In the genomic region with DNA sequence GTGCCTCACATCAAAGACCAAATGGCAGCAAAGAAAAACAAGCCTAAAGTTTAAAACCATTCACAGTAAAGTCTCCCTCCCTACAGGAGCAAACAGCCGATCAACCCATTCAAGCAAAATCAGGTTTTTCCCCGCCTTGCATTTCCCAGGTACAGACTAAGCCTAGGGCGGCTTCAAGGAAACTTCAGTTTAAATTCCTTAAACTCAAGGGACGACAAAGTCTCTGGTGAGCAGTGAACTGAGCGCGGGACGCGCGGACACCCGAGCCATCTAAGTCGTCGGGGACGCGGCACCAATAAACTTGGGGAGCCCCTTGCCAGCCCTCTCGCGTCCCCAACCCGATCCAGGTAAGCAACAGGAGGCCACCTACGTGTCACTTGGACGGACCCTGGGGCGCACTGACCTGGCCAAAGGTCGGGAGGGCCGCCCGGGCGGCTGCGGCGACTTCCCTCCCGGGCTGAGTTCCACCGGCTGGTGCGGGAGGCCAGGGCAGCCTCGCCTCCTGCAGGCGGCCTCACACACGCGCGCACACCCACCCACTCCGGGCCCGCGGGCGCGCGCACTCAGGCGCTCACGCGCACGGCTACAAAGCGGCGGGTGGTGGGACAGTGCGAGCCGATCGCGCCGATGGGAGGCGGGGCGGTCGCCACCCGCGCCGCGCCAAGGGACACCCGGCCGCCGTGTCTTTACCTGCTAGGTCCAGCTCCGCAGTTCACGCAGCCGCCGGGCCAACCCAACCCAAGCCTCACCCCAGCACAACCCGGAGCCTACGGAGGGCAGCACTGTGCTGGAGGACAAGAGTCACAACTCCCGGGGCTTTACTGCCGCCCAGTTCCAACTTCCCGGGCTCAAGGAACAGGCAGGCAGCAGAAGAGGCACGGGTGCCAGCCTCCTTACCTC, we compare ENCODE assay signal across 7 mouse cellular contexts. TPM values are rescaled to one million over a fixed set of nuclear protein-coding genes. Genes with fewer than 3 reads are reported as not detected.
DNase-seq lines count a peak whose midpoint lies in the region; ATAC-seq lines count a peak whose summit lies in the region.

No protein-coding gene starts in this region.

- peak; percentile 94 for ATAC-seq in granulocyte monocyte progenitor cell, adult 5-6 weeks (replicated peaks; ENCODE audit: poor library complexity, severe bottlenecking)
- peak; percentile 84 for ATAC-seq in limb, embryonic 15.5 days (ENCODE audit: insufficient number of reproducible peaks, low FRiP score, low TSS enrichment, low read depth)
- peak; percentile 93 for ATAC-seq in midbrain, embryonic 15.5 days (replicated peaks)

- H3K9ac ChIP-seq in limb, embryonic 15.5 days: peak overlapping the region; percentile 65
- peak overlapping the region; percentile 58 for H3K9ac ChIP-seq in midbrain, embryonic 15.5 days

- H3K27me3 ChIP-seq in limb, embryonic 15.5 days: no peaks in the 10 kb centered on the region
- no peaks in the 10 kb centered on the region for H3K27me3 ChIP-seq in midbrain, embryonic 15.5 days (replicated peaks)

- under 1% methylated on average over 66 of the region's 71 CpGs for WGBS in limb, embryonic 15.5 days
- under 1% methylated on average over 69 of the region's 71 CpGs for WGBS in midbrain, embryonic 15.5 days

- H3K27ac ChIP-seq in limb, embryonic 15.5 days: peak overlapping the region; percentile 91
- H3K27ac ChIP-seq in midbrain, embryonic 15.5 days: no peak overlapping the region

- H3K4me3 ChIP-seq in limb, embryonic 15.5 days: peak overlapping the region; percentile 58
- H3K4me3 ChIP-seq in midbrain, embryonic 15.5 days: peak overlapping the region; percentile 68

- H3K4me2 ChIP-seq in limb, embryonic 15.5 days: peak overlapping the region; percentile 77
- peak overlapping the region; percentile 81 for H3K4me2 ChIP-seq in midbrain, embryonic 15.5 days

- H3K9me3 ChIP-seq in limb, embryonic 15.5 days: no peaks in the 10 kb centered on the region
- no peaks in the 10 kb centered on the region for H3K9me3 ChIP-seq in midbrain, embryonic 15.5 days

- H3K36me3 ChIP-seq in limb, embryonic 15.5 days: peaks cover under 1% of the 10 kb centered on the region; the same call in 1 of the 2 replicates
- no peaks in the 10 kb centered on the region for H3K36me3 ChIP-seq in midbrain, embryonic 15.5 days (replicated peaks)

- H3K4me1 ChIP-seq in limb, embryonic 15.5 days: peaks cover 35% of the 10 kb centered on the region
- peaks cover 5% of the 10 kb centered on the region for H3K4me1 ChIP-seq in midbrain, embryonic 15.5 days

- DNase-seq in adrenal gland, postnatal 10 days: peak; percentile 85
- peak; percentile 83 for DNase-seq in embryo, embryonic 10.5 days (ENCODE audit: low spot score)
- peak; percentile 66 for DNase-seq in kidney, adult 11 months
- peak; percentile 36 to 73 for DNase-seq in spleen, postnatal 4 days (ENCODE audit: low spot score in 2 of 2)

RNA-seq across cellular contexts. Expression of a gene that starts 0.7 kb away (rescaled TPM):
- 10 to 100 TPM; 22.0 to 22.6 TPM for total RNA-seq in adrenal gland, postnatal 10 days (2021)
- total RNA-seq in granulocyte monocyte progenitor cell, adult 5-6 weeks (2014; fragmentation: Nextera tagmentation): not detected in 2 replicates
- total RNA-seq in granulocyte monocyte progenitor cell, adult 5-6 weeks (2017): 0.09 and 3.5 TPM in 2 replicates
- 150 and 151 TPM in 2 replicates for polyA plus RNA-seq in limb, embryonic 15.5 days (2015; fragmentation: Nextera tagmentation; extraction: Ambion mirVana)
- polyA plus RNA-seq in midbrain, embryonic 15.5 days (2015; fragmentation: Nextera tagmentation; extraction: Ambion mirVana): 27.6 and 28.7 TPM in 2 replicates

Comparison
In these comparisons a context has a peak if more than half of its experiments do, and no peak if none do; other contexts are left out.
1. RNA of a gene that starts 0.7 kb away (total RNA-seq): 22.0 to 22.6 TPM in adrenal gland, postnatal 10 days; 0.09 to 3.5 TPM in granulocyte monocyte progenitor cell, adult 5-6 weeks; every median in the first group is over 4 times any median in the second.
2. Peak in every context shown above with its lines, with median percentiles within 50 percentile points of each other: DNase-seq and ATAC-seq.